Mouse (Mus musculus) hindbrain, embryonic 10.5 days (tissue): ENCODE results near the gene Cdc37l1. TPM values are rescaled to one million over a fixed set of nuclear protein-coding genes. Genes with fewer than 3 reads are reported as not detected.

Experiments
- DNase-seq: peaks from one replicate; pipeline ENCODE4 v3.0.0-alpha.2; 2017; ENCODE audit warnings: low spot score
- H3K27ac ChIP-seq: fragments of 300-500 bp; sonication (generic); 2 replicates; pipeline ENCODE4 v1.5.1; 2016; ENCODE audit warnings: mild to moderate bottlenecking, moderate library complexity
- H3K27me3 ChIP-seq: fragments of 300-500 bp; sonication (generic); 2 replicates; pipeline ENCODE4 v1.6.1; 2016; ENCODE audit warnings: mild to moderate bottlenecking; ENCODE audit not compliant: poor library complexity, insufficient read depth, severe bottlenecking
- H3K36me3 ChIP-seq: fragments of 300-500 bp; sonication (generic); 2 replicates; pipeline ENCODE4 v1.6.1; 2016; ENCODE audit warnings: mild to moderate bottlenecking, moderate library complexity
- H3K4me1 ChIP-seq: fragments of 300-500 bp; sonication (generic); replicated peaks from 2 replicates; pipeline ENCODE4 v1.6.1; 2016; ENCODE audit warnings: mild to moderate bottlenecking
- H3K4me3 ChIP-seq: fragments of 300-500 bp; sonication (generic); 2 replicates; pipeline ENCODE4 v1.5.1; 2016; ENCODE audit warnings: mild to moderate bottlenecking, moderate library complexity
- H3K9me3 ChIP-seq: fragments of 300-500 bp; sonication (generic); 2 replicates; pipeline ENCODE4 v1.6.1; 2016; ENCODE audit warnings: mild to moderate bottlenecking, moderate library complexity
- WGBS: fragments of 180-500 bp; shearing (Covaris S2); methylation state at CpG from one replicate; pipeline ENCODE4 v1.1.7; 2016; 5-methylcytosine and 5-hydroxymethylcytosine counted together
- polyA plus RNA-seq: library from polyadenylated mRNA; unstranded; fragments of >200 nt; fragmentation: Nextera tagmentation; extraction: Ambion mirVana; gene quantifications from 2 replicates; pipeline ENCODE4 v1.2.1, GENCODE M21; 2016

The Cdc37l1 gene
- polyA plus RNA-seq, 1 experiment from 2014 or later: 37.0 TPM

DNA sequence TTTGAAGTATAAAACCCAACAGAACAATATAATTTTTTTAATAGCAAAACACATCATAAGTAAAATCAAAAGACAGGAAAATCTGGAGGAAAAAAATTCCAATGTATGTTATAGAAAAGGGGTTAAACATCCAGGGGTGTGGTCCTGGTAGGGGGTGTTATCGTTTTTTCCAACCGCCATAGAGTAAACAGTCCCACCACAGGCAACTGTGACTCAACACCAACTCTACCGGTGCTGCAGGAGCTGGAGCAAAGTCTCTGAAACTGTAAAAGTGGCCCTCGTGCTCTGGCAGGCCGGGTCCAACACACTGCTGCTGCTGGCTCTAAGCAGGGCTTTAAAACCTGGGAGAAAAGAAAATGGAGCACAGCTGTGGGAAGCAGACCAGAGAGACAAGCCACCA, 68.6 kb downstream of the Cdc37l1 start:
- Histone ChIP-seq H3K9me3 (no peaks in the 10 kb centered on the region), H3K27me3 (no peaks in the 10 kb centered on the region), H3K4me3 (no peak overlapping the region), H3K27ac (no peak overlapping the region), H3K36me3 (no peaks in the 10 kb centered on the region), H3K4me1 (peaks cover 10% of the 10 kb centered on the region)
- WGBS: 84% methylated on average over 5 of the region's 5 CpGs
- DNase-seq: no peak

DNA sequence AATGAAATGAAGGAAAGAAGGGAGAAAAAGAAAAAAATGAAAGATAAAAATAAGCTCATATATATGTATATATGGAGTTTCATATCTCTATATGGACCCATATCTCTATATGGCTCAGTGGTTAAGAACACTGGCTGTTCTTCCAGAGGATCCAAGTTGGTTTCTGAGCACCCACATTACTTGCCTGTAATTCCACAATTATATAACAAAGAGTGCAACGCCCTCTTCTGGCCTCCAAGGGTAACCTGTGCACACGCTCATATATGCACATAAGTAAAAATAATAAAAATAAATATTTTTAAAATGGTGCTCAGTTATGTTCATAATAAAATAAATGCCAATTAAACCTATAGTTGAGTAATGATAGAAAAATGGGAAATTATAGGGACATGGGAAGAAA, 69.5 kb downstream of the Cdc37l1 start:
- H3K4me3 ChIP-seq: no peak overlapping the region
- H3K4me1 ChIP-seq: peaks cover 15% of the 10 kb centered on the region
- no peak overlapping the region for H3K27ac ChIP-seq
- no peaks in the 10 kb centered on the region for H3K27me3 ChIP-seq
- no peaks in the 10 kb centered on the region for H3K36me3 ChIP-seq
- no peaks in the 10 kb centered on the region for H3K9me3 ChIP-seq
- WGBS: 85% methylated on average over 2 of the region's 2 CpGs
- no peak for DNase-seq

DNA sequence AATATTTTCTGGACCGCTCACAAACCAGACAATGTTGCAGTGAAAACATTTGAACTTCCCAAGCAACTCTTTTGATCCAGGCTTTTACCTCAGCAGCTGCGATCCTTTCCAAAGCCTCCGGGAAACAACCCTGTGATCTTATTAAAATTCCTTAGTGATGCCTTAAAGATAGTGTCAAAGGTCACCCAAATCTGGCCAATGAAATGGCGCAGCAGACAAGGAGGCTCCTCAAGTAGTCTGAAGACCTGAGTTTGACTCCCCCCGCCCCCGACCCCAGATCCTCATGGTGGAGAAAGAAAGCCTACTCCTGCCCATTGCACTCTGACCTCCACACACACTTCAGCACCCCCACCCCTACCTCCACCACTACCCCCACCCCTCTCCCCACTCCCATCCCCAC, 70.1 kb downstream of the Cdc37l1 start:
- Histone ChIP-seq H3K36me3 (no peaks in the 10 kb centered on the region), H3K4me3 (no peak overlapping the region), H3K27ac (no peak overlapping the region), H3K27me3 (no peaks in the 10 kb centered on the region), H3K4me1 (peaks cover 15% of the 10 kb centered on the region), H3K9me3 (no peaks in the 10 kb centered on the region)
- 25% methylated on average over 6 of the region's 6 CpGs for WGBS
- peak; percentile 33 for DNase-seq

DNA sequence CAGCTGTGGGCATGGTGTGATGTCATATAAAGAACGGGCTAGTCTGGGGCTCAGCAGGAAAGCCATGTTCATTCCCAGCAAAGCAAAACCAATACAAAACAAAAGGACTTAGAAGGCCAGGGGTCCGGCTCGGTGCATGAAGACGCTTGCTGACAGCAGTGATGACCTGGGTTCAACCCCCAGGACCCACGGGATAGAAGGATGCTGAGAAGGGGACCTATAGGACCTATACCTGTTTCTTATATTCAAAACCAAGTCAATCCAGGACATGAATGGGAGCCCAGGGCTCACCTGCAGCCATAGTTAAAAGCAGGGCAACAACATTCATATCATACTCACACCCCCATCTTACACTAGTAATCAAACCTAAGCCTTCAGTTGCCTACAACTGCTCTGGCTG, 72.9 kb downstream of the Cdc37l1 start:
- no peaks in the 10 kb centered on the region for H3K9me3 ChIP-seq
- WGBS: 76% methylated on average over 5 of the region's 5 CpGs
- no peak overlapping the region for H3K27ac ChIP-seq
- no peaks in the 10 kb centered on the region for H3K27me3 ChIP-seq
- no peaks in the 10 kb centered on the region for H3K36me3 ChIP-seq
- DNase-seq: no peak
- no peak overlapping the region for H3K4me3 ChIP-seq
- peaks cover 27% of the 10 kb centered on the region for H3K4me1 ChIP-seq

DNA sequence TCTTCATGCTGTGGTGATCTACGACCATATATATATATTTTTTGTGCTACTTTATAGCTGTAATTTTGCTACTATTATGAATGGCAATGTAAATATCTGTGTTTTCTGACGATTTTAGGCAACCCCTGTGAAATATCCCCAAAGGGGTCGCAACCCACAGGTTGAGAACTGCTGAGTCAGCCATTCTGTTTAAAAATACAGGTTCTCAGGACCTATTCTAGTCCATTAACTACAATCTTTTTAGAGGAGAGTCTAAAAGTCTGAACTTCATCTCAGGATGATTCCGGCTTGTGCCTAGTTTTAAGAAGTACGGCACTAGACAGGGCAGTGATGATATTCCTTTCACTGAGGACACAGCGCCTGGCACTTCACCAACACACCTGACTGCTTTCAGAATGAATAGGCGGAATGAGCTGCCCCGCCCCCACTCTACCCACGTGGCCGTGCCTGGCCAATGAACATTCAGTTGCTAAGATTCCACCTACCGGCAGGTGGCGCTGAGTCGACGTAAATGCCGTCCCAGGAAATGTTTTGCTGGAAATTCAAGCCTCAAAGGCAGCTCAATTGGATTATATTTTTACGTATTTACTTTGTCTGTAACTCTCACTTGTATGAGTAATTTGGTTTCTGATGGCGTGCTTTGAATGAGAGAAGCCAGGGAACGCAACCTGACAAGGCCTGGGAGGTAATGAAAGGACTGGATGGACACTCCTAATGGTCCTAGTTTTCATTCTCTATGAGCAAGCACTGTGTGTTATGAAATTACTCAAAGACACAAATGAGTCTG, 73.6 kb downstream of the Cdc37l1 start:
- no peaks in the 10 kb centered on the region for H3K9me3 ChIP-seq
- 21% methylated on average over 18 of the region's 18 CpGs for WGBS
- H3K36me3 ChIP-seq: no peaks in the 10 kb centered on the region
- H3K4me1 ChIP-seq: peaks cover 27% of the 10 kb centered on the region
- H3K27ac ChIP-seq: peak overlapping the region; percentile 72; the same call in 1 of the 2 replicates
- H3K27me3 ChIP-seq: no peaks in the 10 kb centered on the region
- DNase-seq: peak; percentile 89
- H3K4me3 ChIP-seq: peak overlapping the region; percentile 27

GRCm38 (mm10) chr19:29064451-29065102, 74.4 kb downstream of the Cdc37l1 start:
- 68% methylated on average over 9 of the region's 9 CpGs for WGBS
- peaks cover 27% of the 10 kb centered on the region for H3K4me1 ChIP-seq
- H3K36me3 ChIP-seq: no peaks in the 10 kb centered on the region
- H3K4me3 ChIP-seq: no peak overlapping the region
- H3K27ac ChIP-seq: peak overlapping the region; percentile 72
- no peaks in the 10 kb centered on the region for H3K9me3 ChIP-seq
- DNase-seq: no peak
- no peaks in the 10 kb centered on the region for H3K27me3 ChIP-seq

DNA sequence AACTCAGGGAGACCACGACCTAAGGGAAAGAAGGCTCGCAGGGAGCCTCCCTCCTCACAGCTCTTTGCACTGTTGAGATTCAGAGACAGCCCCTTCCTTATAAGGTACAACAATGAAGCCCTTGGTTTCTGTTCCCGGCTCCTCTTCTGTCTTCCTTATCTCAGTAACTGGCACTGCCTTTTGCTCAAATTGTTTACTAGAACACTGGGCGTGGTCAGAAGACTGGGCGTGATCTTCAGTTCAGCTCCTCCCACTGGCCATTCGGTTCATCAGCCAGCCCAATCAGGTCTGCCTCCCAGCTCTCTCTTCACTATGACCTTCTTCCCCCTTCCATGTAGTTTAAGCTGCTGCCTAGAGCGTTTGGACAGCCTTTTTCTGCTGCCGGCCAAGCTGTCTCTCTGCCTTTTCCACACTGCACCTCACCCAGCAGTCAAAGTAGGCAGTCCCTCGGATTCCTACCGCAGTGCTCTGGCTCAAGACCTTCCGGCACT, 76.9 kb downstream of the Cdc37l1 start:
- WGBS: 16% methylated on average over 11 of the region's 11 CpGs
- DNase-seq: peak; percentile 51
- Histone ChIP-seq H3K4me3 (peak overlapping the region; percentile 36), H3K4me1 (peaks cover 19% of the 10 kb centered on the region), H3K36me3 (no peaks in the 10 kb centered on the region), H3K9me3 (no peaks in the 10 kb centered on the region), H3K27me3 (no peaks in the 10 kb centered on the region), H3K27ac (peak overlapping the region; percentile 42)

DNA sequence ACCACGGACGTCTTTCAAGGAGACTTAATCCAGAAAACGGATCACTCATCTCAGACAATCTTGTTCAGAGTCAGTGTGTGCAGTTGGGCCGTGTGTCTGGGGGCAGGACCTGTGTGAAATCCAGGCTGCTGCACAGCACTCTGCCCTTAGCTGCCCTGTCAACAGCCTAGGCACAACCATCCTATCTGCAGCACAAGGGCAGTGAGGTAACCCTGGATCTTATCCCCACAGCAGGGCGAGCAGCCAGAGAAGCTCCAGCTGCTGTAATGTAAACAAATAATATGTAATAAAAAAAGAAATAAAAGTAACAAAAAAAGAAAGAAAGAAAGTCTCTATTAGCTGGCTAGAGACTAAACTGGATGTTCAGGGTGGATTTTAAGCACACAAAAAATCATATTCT, 79.0 kb downstream of the Cdc37l1 start:
- 82% methylated on average over 5 of the region's 5 CpGs for WGBS
- Histone ChIP-seq H3K36me3 (no peaks in the 10 kb centered on the region), H3K27ac (no peak overlapping the region), H3K4me3 (no peak overlapping the region), H3K9me3 (no peaks in the 10 kb centered on the region), H3K27me3 (no peaks in the 10 kb centered on the region), H3K4me1 (peaks cover 16% of the 10 kb centered on the region)
- no peak for DNase-seq

DNA sequence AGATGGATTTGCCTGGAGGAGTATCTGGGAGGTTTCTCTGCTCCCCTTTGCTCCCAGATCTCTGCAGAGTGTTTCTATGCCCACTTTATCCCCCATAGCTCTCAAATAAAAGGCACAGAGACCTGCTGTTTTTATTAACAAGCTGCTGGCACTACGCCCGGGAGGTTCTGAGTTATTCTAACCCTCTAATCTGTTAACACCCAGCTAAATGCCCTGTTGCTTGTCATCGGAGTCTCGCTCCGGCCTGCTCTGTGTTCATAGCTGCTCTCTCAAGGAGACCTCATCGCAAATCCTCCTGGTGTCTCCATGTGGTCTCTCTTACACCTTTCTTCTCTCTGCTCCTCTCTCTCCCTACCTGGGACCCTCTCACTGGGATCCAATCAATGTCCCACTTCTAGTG, 84.7 kb downstream of the Cdc37l1 start:
- DNase-seq: no peak
- H3K4me3 ChIP-seq: no peak overlapping the region
- no peaks in the 10 kb centered on the region for H3K9me3 ChIP-seq
- 83% methylated on average over 6 of the region's 6 CpGs for WGBS
- H3K27me3 ChIP-seq: no peaks in the 10 kb centered on the region
- no peak overlapping the region for H3K27ac ChIP-seq
- no peaks in the 10 kb centered on the region for H3K36me3 ChIP-seq
- no peaks in the 10 kb centered on the region for H3K4me1 ChIP-seq

Other genes starting within 250 kb of the Cdc37l1 start
- 0.42 and 1.2 TPM in 2 replicates for gene Slc1a1, start 155.3 kb upstream of the Cdc37l1 start, polyA plus RNA-seq
- gene Plpp6, start 26.4 kb upstream of the Cdc37l1 start, polyA plus RNA-seq: 5.2 and 5.6 TPM in 2 replicates
- gene 4430402I18Rik, start 22.6 kb upstream of the Cdc37l1 start, polyA plus RNA-seq: 0.15 and 0.78 TPM in 2 replicates
- gene Ak3, start 57.6 kb downstream of the Cdc37l1 start, polyA plus RNA-seq: 65.4 and 72.9 TPM in 2 replicates
- 57.5 and 70.4 TPM in 2 replicates for gene Rcl1, start 111.0 kb downstream of the Cdc37l1 start, polyA plus RNA-seq